Mouse (Mus musculus): ENCODE results near the gene A930033H14Rik.

DNA sequence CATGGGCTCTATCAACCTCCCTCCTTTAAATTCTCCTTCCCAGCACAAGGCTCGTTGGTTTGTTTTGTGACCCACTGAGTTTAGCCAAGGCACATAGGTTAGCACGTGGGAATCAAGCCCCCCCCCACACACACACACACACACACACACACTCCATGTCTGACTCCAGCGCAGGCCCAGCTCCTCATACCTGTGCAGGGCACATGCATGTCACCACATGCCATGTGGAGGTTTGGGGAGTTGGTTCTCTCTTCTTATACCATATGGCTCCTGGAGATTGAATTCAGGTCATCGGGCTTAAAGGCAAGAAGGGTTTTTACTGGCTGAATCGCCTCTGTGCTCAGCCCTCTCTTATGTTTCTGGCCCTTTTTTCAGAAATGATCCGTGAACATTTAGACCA lies 38.4 kb upstream of the A930033H14Rik start:
- TF ChIP-seq CTCF (IDR thresholded peaks at IDR 0.05; ENCODE audit: borderline replicate concordance, extremely low read depth, insufficient read depth, insufficient read length) (no peak), POLR2A (IDR thresholded peaks at IDR 0.05; ENCODE audit: borderline replicate concordance, extremely low read depth, insufficient read depth, insufficient read length, poor library complexity, severe bottlenecking) (no peak)

Data from brain, embryonic 14.5 days (tissue).